Mouse (Mus musculus): ENCODE data around the gene 1810010H24Rik.
"Not testable (repeated sequence)": the region's sequence is repeated elsewhere in the genome, so short reads cannot be mapped to it uniquely, and the experiment has no call there.

Gene 1810010H24Rik

DNA sequence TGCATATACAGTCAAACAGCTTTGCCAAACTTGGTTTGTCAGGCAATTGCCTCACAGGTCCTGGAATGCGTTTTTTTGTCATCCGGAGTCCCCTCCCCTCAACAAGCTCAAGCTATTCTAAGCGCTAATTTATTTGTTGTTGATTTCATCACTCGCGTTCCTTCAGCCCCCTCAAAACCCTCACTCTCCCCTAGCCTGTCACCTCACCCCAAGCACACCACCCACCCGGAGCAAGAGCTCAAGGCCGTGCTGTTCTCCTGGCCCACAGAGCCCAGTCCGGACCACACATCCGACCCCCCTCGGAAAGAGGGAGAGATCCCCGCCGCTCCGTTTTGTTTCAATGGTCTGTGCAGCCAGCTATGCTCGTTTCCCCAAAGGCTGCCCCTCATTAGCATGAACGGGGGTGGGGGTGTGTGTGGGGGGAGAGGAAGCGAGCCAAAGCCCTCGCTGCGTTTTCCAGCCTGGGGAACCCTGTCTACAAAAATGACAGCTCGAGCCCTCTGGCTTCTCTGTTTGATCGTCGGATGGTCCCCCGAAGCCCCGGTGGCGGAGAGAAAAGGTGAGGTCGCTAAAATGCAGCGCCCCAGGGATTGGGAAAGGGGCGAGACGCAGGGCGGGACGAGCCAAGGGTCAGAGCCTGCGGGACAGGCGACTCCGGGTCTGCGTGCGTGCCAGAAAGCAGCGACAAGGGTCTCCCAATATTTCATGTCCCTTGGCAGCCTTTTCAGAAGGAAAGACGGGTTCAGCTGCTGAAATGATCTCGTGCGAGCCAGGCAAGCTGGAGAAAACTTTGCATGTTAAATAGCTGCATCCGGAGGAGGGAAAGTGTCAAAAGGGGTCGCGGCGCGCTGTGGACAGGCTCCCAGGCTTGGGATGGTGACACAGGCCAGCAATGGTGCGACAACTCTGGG is at the start of gene 1810010H24Rik:
Gene 1810010H24Rik, plus strand, starts transcription at position 271 of the 911 bp plus-strand sequence.
- in situ Hi-C loops (cut with MseI, MboI) = no loop called here

DNA sequence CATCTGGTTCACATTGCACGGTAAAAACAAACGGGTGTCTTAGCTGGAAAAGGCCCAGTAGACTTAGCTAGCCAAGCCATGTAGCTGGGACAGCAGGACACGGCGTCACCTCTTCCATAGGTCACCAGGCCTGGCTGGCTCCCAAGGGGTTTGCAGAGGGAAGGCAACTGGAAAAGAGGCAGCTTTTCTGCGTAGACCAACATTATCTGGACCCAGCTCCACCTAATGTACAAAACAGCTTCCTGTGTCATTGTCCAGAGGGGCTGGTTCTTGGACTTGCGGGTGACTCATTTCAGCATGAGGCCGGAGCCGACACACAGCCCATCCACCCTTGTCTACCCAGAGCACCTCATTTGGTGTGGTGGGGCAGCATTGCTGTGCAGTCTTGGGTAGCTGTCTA is 49.3 kb upstream of the 1810010H24Rik start:
- in situ Hi-C loops (cut with MseI, MboI) = loop anchor here in 1 of 2 experiments (10.0 kb wide), 1 partner anchor 131 kb away; no protein-coding TSS in a partner anchor

DNA sequence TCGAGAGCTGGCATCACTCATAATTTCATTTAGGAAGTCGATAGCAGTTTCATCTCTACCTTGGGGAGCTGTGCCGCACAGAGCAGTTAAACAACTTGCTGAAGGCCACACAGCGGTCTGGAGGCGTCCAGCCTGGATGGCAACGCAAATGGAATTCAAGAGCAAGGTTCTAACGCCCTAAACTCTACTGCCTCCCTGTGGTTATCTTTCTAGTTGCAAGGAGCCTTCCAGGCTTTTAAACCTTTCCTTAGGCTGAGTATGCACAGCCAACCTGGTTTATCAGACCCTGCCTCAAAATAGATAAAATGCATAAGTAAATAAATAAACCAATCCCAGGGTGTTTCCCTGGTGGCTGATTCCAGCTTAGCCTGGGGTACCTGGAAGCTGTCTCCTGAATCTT is 45.0 kb upstream of the 1810010H24Rik start:
- in situ Hi-C loops (cut with MseI, MboI) = no loop called here

DNA sequence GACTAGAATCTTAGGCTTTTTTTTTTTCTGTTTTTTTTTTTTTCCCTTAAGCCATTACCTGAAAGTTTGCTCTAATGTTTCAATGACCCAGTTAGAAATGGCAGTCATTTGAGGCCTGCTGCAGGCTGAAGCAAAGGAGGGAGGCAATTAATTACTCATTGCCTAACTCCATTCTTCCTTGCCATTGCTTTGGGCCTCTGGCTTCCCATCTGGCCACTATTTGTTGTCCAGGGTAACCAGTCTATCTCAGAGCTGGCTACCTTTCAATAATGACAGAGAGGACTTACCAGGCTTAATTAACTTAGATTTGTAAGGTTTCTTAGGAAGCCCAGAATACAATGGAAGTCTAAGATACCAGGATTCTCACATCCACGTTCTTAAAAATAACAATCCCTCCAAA is 43.7 kb upstream of the 1810010H24Rik start:
- in situ Hi-C loops (cut with MseI, MboI) = no loop called here

DNA sequence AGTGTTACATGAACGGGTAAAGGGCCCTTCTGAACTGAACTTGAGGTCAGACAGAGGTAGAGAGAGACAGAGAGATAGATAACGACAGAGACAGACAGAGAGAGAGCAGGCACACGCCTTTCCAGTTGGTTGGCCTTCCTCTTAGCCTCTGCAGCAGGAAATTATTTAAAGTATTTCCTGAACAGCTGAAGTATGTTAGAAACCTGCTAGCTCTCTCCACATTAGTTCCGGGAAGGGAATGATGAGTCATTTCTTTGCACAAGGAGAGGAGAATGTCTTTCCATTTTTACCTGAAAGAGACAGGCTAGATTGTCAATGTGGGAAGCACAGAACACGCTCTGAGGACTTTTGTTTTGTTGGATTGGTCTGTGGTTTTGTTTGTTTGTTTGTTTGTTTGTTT is 43.1 kb upstream of the 1810010H24Rik start:
- in situ Hi-C loops (cut with MseI, MboI) = no loop called here

DNA sequence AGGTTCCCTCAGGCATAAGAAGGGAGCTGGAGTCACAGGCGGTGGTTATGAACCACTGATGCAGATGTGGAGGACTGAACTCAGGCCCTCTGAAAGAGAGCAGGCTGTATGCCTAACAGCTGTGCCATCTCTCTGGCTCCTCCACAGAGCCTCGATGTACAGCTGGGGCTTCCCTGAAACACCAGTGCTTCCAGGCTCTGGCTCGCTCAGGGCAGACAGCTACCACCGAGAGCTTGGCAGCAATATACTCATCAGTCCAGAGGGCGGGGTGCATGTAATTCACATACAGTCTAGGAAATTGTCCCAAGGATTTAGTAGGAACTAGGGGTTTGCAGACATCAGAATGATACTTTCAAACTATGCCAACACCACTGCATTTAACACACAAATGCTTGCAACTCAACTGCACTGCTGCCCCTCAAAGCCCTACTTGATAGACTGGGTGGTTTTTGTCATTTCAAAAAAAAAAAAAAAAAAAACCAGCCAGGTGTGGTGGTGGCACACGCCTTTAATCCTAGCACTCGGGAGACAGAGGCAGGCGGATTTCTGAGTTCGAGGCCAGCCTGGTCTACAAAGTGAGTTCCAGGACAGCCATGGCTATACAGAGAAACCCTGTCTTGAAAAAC is 39.4 kb upstream of the 1810010H24Rik start:
- in situ Hi-C loops (cut with MseI, MboI) = not testable (repeated sequence)

DNA sequence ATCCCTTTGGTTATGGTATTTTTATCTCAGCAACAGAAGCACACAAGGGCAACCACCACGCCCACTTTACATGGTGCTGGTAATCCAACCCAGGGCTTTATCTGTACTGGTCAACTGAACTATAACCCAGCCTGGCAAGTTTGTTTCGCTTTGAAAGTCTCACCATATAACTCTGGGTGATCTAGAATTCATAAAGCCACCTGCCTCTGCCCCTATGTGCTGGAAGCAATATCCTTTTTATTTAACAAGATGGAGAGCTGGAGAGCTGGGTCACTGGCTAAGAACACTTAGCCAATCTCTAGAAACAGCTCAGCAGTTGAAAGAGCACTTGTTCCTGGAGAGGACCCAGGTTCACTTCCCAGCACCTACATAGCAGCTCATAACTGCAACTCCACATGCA is 38.1 kb upstream of the 1810010H24Rik start:
- in situ Hi-C loops (cut with MseI, MboI) = no loop called here

DNA sequence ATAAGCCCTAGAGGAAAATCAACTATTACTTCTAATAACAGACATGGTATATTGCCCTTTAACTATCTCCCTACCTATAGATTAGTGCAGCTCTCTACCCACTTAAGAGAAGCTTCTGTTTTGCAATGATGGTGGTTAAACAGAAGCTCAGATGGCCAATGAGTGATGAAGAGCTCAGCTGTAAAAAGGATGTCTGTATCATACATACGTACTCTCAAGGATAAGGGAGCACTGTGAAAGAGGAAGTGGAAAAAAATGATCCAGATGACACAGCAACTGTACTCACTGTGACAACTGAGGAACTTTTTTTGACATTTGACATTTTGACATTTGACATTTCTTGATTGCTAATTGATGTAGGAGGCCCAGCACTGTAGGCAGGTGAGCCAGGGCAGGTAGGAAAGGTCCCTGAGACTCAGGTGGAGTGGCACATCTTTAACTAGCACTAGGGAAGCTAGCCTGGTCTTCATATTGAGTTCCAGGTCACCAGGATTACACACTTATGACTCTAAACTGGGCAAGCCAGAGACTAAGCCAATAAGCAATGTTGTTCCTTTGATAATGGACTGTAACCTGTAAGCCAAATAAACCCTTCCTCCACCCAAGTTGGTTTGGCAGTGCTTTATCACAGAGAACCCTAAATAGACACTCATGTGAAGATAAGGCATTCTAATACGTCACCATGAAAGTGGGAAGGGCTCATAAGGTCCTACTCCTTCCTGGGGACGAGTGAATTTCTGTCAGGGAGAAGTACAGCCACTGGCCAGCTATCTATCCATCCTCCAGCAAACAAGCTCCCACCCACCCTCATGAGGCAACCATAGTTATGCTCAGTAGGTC is 31.0 kb upstream of the 1810010H24Rik start:
- in situ Hi-C loops (cut with MseI, MboI) = no loop called here

DNA sequence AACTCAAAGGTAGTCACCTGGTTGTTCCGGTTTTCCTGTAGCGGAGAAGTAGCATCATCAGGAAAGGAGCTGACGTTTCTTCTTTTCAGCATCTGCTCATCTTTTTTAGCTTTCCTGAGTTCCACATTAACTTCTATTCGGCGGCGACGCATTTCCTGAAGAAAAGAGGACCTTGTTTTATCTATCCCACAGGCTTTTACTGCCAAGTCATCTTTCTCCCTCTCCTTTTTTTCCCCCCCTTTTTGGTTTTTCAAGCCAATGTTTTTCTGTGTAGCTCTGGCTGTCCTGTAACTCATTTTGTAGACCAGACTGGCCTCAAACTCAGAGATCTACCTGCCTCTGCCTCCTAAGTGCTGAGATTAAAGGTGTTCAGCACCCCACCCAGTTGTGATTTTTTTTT is 29.0 kb upstream of the 1810010H24Rik start:
- in situ Hi-C loops (cut with MseI, MboI) = not testable (repeated sequence)

DNA sequence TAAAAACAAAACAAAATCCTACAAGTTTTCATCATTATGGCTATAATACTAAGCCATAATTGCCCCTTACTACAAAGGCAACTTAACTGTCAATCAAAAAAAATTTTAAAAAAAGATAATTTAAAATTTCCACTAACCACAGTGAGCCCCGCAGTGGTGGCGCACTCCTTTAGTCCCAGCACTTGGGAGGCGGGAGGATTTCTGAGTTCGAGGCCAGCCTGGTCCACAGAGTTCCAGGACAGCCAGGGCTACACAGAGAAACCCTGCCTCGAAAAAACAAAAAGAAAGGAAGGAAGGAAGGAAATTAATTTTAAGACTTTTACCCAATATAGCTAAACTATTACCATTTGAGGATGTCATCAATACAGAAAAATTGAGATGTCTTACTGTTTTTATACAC is 27.5 kb upstream of the 1810010H24Rik start:
- in situ Hi-C loops (cut with MseI, MboI) = no loop called here

DNA sequence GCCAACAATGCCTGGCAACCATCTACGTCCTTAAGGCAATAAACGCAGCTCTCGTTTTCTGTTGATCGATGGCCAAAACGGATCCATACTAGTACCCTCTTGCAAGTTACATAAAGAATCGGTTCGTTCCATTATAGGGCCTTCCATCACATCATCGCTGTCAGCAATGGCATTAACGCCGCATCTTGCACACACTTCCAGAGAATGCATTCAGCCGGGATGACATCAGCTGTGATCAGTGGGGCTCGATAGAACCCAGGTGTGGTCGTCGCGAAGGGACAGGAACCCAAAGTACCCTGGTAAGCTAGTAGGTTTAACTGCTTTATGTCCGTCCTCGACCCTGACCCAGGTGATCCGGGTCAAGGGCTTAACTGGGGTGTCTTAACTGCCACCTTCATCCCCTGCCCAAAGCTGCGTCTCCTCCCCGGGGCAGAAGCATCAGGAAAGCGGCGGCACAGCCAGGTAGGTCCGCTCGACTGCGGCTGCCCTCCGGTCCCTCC is 26.8 kb upstream of the 1810010H24Rik start:
- in situ Hi-C loops (cut with MseI, MboI) = no loop called here

DNA sequence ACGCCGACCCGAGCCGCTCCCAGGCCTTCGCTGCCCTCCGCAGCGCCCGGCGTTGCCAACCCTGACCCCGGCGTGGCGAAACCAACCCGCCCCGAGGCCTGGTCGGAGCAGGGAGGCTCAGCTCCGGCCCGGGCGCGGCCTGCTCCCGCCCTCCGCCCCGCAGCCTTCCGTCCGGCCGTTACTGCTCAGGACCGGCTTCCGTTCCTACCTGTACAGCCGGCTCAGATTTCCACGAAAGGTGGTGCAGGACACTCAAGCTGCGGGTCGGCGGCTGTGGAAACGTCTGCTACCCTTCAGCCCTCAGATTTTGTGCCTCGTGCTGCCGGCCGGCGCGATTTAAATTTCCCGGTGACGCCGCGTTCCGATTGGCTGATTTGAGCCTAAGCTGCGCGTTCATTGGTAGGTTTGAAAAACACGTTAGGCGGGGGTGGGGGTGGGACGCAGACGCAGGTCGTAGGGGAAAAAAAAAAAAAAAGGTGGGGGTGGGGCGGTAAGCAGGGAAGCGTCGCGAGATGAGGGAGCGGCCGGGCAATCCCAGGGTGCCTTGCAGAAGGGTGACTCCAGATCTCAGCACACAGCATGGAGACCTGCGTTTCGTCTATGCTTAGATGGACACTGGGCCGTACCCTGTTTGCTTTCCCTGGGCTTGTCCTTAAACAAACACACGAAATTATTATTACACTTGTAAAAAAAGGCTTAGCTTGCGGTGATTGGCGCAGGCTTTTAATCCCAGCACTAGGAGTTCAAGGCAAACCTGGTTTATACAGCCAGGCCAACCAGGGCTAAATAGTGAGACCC is 26.1 kb upstream of the 1810010H24Rik start, which contains the start of gene Kpna2:
Gene Kpna2, minus strand, starts transcription at position 391 of the 798 bp plus-strand sequence.
- in situ Hi-C loops (cut with MseI, MboI) = no loop called here

DNA sequence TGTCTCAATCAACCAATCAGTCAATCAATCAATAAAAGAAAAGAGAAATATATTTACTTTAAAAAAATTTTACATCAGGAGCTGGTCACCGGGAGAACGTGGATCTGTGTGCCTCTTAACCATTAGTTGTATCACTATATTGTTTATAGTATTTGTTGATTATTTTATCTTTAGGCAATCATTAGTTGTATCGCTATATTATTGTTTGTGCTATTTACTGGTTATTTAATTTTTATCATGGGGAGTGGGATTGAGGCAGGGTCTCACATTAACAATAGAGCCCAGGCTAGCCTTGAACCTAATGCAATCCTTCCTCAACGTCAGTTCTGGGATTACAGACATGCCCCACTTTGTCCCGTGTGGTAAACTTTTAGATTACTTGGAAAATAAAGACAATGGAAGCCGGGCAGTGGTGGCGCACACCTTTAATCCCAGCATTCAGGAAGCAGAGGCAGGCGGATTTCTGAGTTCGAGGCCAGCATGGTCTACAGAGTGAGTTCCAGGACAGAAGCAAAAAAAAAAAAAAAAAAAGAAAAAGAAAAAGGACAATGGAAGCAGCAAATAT is 25.4 kb upstream of the 1810010H24Rik start:
- in situ Hi-C loops (cut with MseI, MboI) = no loop called here

DNA sequence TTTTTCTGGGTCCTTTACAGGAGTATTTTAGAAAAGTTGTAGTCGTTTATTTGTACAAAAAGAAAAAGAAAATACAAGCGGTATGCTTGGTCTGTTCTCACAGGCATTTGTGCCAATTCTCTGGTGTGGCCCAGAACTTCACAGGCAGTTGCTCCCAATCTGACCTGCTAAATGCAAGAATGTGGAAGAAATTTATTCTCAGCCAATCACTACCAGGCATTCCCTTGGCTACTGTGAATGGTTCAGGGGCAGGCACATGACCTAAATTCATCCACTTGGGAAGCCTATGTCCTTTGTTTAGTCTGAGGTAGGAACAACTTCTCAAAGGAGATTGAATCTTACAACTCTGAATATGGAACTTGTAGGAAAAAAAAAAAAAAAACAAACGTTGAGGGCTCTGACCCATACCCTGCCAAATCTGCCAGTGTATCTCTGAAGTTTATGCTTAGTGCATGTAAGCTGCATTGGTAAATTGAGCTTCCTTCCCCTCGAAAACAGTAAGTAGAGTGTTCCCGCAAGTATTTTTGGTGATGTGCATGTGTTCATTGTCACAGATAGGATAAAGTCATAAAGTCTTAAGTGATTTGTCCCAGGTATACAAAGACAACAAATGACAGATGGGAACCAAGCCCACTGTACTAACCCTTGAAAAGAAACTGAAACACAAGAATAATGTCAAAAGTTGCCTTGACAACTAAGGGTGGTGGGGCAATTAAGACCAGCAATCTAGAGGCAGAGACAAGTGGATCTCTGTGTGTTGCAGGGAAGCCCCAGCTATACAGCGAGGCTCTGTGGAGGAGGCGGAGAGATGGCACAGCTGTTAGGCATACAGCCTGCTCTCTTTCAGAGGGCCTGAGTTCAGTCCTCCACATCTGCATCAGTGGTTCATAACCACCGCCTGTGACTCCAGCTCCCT is 23.5 kb upstream of the 1810010H24Rik start:
- in situ Hi-C loops (cut with MseI, MboI) = no loop called here

DNA sequence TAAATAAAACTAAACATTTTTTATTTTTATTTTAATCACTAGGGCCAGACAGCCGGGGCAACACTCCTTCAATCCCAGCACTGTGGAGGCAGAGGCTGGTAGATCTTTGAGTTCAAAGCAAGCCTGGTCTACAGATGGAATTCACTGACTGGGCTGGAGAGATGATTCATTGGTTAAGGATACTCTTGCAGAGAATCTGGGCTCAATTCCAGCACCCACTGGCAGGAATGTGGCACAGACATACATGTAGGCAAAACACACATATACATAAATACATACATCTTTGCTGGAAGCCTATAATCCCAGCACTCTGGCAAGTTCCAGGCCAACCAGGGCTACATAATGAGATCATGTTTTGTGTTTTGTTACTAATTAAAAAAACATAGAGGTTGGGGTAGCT is 19.9 kb upstream of the 1810010H24Rik start:
- in situ Hi-C loops (cut with MseI, MboI) = no loop called here

DNA sequence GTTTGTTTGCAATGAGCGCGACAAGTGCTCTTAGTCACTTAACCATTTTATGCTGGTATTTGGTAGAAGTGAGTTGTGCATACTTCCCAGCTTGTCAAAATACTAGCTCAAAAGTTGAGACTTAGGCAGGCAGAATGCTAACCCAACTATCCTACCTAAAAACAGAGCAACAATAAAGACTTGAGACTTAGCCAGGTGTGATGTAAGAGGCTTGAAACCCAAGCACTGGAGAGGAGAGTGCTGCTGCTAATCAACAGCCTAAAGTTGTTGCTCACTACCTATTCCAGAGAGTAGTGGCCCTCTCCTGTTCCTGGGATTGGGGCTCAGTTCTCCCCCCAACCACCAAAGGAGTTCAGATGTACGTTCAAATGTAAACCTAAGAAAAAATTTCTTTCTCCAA is 15.0 kb upstream of the 1810010H24Rik start:
- in situ Hi-C loops (cut with MseI, MboI) = no loop called here

DNA sequence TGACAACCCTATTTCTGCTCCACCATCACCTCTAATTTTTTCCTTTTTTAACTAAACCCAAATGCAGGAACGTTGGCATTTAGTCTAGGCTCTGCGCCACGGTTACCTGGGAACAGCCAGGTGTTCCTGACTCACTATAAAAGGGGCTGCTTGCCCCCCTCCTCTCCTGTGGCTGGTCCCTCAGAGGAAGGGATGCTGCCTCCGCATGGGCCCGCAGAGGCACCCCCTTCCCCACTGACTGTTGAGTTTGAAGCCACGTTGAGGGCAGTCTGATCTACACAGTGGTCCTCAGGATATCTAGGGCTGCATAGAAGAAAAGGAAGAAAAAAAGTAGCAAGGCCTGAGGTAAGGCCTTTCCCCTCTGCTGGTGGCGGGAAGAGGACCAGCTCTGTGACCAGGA is 14.3 kb upstream of the 1810010H24Rik start:
- in situ Hi-C loops (cut with MseI, MboI) = no loop called here

DNA sequence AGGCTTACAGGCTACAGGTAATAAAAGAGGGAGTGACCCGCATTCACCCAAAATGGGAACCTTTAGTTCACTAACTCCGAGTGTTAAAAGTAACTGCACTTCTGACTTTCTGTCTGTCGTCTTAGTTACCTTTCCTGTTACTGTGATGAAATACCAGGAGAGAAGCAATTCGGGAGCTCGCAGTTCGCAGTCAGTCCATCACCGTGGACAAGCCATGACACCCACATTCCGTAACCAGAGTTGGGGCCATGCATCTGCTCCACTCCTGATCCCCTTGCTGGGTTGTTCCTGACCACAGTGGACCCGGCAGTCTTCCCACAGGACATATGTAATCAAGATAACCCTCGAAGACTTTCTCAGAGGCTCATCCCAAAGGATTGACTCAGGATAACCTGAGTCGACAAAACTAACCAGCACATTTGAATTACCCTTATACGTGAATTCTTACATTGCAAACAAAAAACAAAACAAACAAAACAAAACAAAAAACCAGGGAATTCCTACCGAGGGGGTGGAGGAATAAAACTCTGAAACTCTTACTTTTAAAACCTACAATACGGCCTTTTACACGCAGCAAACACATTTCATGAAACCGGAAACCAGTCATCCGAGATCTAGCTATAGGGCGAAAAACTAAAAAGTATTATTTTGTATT is 13.7 kb upstream of the 1810010H24Rik start:
- in situ Hi-C loops (cut with MseI, MboI) = no loop called here

Data from mouse trophoblast stem cell (cell line).